Mouse (Mus musculus) olfactory bulb, adult 2 months (tissue): ENCODE measurements at regions not wholly inside any gene's neighbourhood (a gene's known extent, or its start where the extent isn't known, plus 50 kb on each side); places are given as distances from the start of the nearest gene placed in this dataset.

Experiments
- CTCF ChIP-seq: fragments of 200-500 bp; IDR thresholded peaks from 2 replicates; pipeline ENCODE4 v1.5.1; 2012; ENCODE audit warnings: low read depth, mild to moderate bottlenecking, low read length, moderate library complexity; ENCODE audit not compliant: insufficient read depth
- POLR2A ChIP-seq: fragments of 200-500 bp; IDR thresholded peaks from 2 replicates; pipeline ENCODE4 v1.6.1; 2012; ENCODE audit warnings: mild to moderate bottlenecking, low read depth, low read length, moderate library complexity; ENCODE audit not compliant: insufficient read depth

- TF ChIP-seq POLR2A = no peak
- no peak for TF ChIP-seq CTCF
Observed at GRCm38 (mm10) chr1:73579680-73580079, 544.6 kb downstream of the Tns1 start.
